Mouse (Mus musculus) gastrocnemius, adult 8-10 months (tissue): ENCODE data around the gene Pex6. TPM values are rescaled to one million over a fixed set of nuclear protein-coding genes. Genes with fewer than 3 reads are reported as not detected.

ENCODE experiments used
- DNase-seq, 2 experiments: peaks; one replicate each; pipeline ENCODE4 v3.0.0; 2022; ENCODE audit warnings: low spot score in 2 of 2
- total RNA-seq, 4 experiments: library from RNA; stranded (reverse); gene quantifications; 2 replicates each; pipeline ENCODE4 v1.2.4; 2022

The Pex6 gene
- total RNA-seq, 4 experiments from 2014 or later, result 12.9 to 18.6 (median 16.0) TPM

- DNase-seq, result no peak
Measured at GRCm38 (mm10) chr17:46773278-46774130, 62.2 kb downstream of the Pex6 start.

DNA sequence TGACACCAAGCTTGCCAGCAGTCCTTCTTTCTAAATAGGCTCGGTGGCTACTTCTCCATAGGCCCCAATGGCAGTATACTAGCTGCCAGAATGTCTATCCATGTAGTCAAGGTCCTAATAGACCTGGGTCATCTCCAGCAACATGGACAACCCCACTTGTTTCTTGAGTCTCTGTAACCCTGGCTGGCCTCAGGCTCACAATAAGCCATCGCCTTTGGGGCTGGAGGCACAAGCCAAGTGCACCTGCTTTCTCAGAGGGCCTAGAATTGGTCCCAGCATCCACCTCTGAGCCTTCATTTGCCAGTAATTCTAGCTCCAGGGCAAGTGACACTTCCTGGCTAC is 62.8 kb downstream of the Pex6 start:
- DNase-seq, result no peak

DNA sequence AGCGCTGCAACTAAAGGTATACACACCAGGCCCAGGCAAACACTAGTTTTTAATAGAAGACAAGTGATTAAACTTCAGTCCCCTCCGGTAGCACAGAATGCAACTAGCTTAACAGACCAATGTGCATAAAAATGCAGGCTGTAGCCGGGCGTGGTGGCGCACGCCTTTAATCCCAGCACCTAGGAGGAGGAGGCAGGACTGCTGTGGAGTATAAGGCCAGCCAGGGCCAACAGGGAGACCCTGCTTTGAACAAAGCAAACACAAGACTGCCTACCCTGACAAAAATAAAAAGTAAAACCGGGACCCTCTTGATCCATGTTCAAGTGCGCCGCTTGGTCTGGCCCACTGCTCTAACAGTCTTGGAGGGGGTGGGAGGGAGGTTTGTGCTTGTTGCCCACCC is 63.8 kb downstream of the Pex6 start:
- DNase-seq, result no peak

Other genes starting within 250 kb of the Pex6 start
- under 1 TPM; 0.05 to 0.16 (median 0.08) TPM for gene Ttbk1, start 223.8 kb upstream of the Pex6 start, total RNA-seq
- 1 to 10 TPM; 5.2 to 8.5 (median 7.1) TPM for gene Dnph1, start 214.8 kb upstream of the Pex6 start, total RNA-seq
- gene Cul9, start 165.1 kb upstream of the Pex6 start, total RNA-seq, result 10 to 100 TPM; 15.2 to 16.6 (median 15.4) TPM
- 10 to 100 TPM; 81.6 to 89.5 (median 87.8) TPM for gene Srf, start 155.3 kb upstream of the Pex6 start, total RNA-seq
- gene Ptk7, start 82.0 kb upstream of the Pex6 start, total RNA-seq, result under 1 TPM; 0.15 to 0.38 (median 0.30) TPM
- gene Klc4, start 65.4 kb upstream of the Pex6 start, total RNA-seq, result 10 to 100 TPM; 13.2 to 14.4 (median 13.5) TPM
- gene Mrpl2, start 65.2 kb upstream of the Pex6 start, total RNA-seq, result 100 to 1,000 TPM in 2 of 4 experiments, 10 to 100 TPM in 2; 88.6 to 106 (median 98.1) TPM
- 1 to 10 TPM; 2.7 to 3.7 (median 3.0) TPM for gene Cul7, start 61.1 kb upstream of the Pex6 start, total RNA-seq
- gene Rrp36, start 37.1 kb upstream of the Pex6 start, total RNA-seq, result 10 to 100 TPM in 1 of 4 experiments, 1 to 10 TPM in 3; 8.7 to 10.7 (median 9.2) TPM
- 10 to 100 TPM; 36.9 to 42.6 (median 39.8) TPM for gene Mea1, start 32.7 kb upstream of the Pex6 start, total RNA-seq
- 10 to 100 TPM; 61.0 to 83.8 (median 75.5) TPM for gene Klhdc3, start 30.5 kb upstream of the Pex6 start, total RNA-seq
- 10 to 100 TPM; 25.5 to 28.1 (median 26.8) TPM for gene Ppp2r5d, start 6.4 kb upstream of the Pex6 start, total RNA-seq
- 1 to 10 TPM in 2 of 4 experiments, under 1 TPM in 2; 0.65 to 5.1 (median 1.9) TPM for gene Gnmt, start 17.7 kb downstream of the Pex6 start, total RNA-seq
- 1 to 10 TPM; 4.6 to 9.4 (median 6.4) TPM for gene Cnpy3, start 40.8 kb downstream of the Pex6 start, total RNA-seq
- gene Ptcra, start 52.2 kb downstream of the Pex6 start, total RNA-seq, result not detected
- gene 2310039H08Rik, start 61.2 kb downstream of the Pex6 start, total RNA-seq, result 10 to 100 TPM; 37.5 to 45.9 (median 39.9) TPM
- gene Rpl7l1, start 71.2 kb downstream of the Pex6 start, total RNA-seq, result 10 to 100 TPM; 35.1 to 39.6 (median 37.4) TPM
- 10 to 100 TPM; 11.2 to 15.0 (median 12.5) TPM for gene Bicral, start 147.0 kb downstream of the Pex6 start, total RNA-seq
- 1 to 10 TPM; 7.4 to 9.4 (median 7.9) TPM for gene Tbcc, start 179.2 kb downstream of the Pex6 start, total RNA-seq
- gene Prph2, start 199.0 kb downstream of the Pex6 start, total RNA-seq, result not detected